In genomic region chr9:33826116-33826515, GRCm38 (mm10) we compare ENCODE assay signal across 25 mouse cellular contexts.
A peak's percentile ranks its signal among the peaks of the same experiment; 100 is the strongest.
DNase-seq lines count a peak whose midpoint lies in the region; ATAC-seq and TF ChIP-seq lines count a peak whose summit lies in the region.
"Had no signal": no experiment of that assay in that cellular context is flagged by ENCODE, and none has a peak within 500 bp of the region (broad histone marks: within the 10 kb centered on the region; RNA-seq: fewer than 3 reads in every experiment).

No protein-coding gene starts in this region.

- no peak for TF ChIP-seq CTCF in forebrain, postnatal 0 days (IDR thresholded peaks at IDR 0.05; ENCODE audit: low read depth)

- WGBS in forebrain, postnatal 0 days = 35% methylated on average over 4 of the region's 4 CpGs
- WGBS in forebrain, embryonic 15.5 days = 51% methylated on average over 4 of the region's 4 CpGs

- H3K27me3 ChIP-seq in forebrain, postnatal 0 days (ENCODE audit: insufficient read depth, low read length) = no peaks in the 10 kb centered on the region
- no peaks in the 10 kb centered on the region for H3K27me3 ChIP-seq in forebrain, embryonic 15.5 days
- H3K27me3 ChIP-seq: hindbrain, embryonic 13.5 days; liver, embryonic 15.5 days; lung, embryonic 15.5 days; midbrain, embryonic 15.5 days; neural tube, embryonic 13.5 days had no signal

- H3K9me3 ChIP-seq in forebrain, postnatal 0 days (ENCODE audit: low read length) = no peaks in the 10 kb centered on the region
- H3K9me3 ChIP-seq in forebrain, embryonic 15.5 days = no peaks in the 10 kb centered on the region
- H3K9me3 ChIP-seq: hindbrain, embryonic 13.5 days; limb, embryonic 10.5 days; liver, embryonic 15.5 days; lung, embryonic 15.5 days; midbrain, embryonic 15.5 days; neural tube, embryonic 13.5 days had no signal

- DNase-seq in forebrain, postnatal 0 days = peak; percentile 41
- peak; percentile 10 to 15 for DNase-seq in left cerebral cortex, postnatal 36 days (ENCODE audit: low spot score in 2 of 2)
- DNase-seq in left cerebral cortex, adult 11 months (ENCODE audit: low spot score) = no peak
- peak; percentile 27 for DNase-seq in layer of hippocampus, adult 9-11 months
- peak; percentile 15 for DNase-seq in right cerebral cortex, postnatal 4 days
- DNase-seq in kidney, postnatal 10 days = no peak
- no peak for DNase-seq in kidney, postnatal 14 days
- DNase-seq: adrenal gland, postnatal 10 days; cerebellum, adult 9-10 months; gastrocnemius, postnatal 25 days; kidney, adult 18-20 months; liver; thymus, adult 2 months had no signal

- no peak overlapping the region for H3K4me2 ChIP-seq in forebrain, postnatal 0 days (ENCODE audit: low read depth)
- H3K4me2 ChIP-seq in forebrain, embryonic 15.5 days (replicated peaks) = no peak overlapping the region
- H3K4me2 ChIP-seq: hindbrain, embryonic 13.5 days; liver, embryonic 15.5 days; lung, embryonic 15.5 days; midbrain, embryonic 15.5 days; neural tube, embryonic 13.5 days had no signal

- no peaks in the 10 kb centered on the region for H3K4me1 ChIP-seq in forebrain, postnatal 0 days (ENCODE audit: insufficient read depth)
- no peaks in the 10 kb centered on the region for H3K4me1 ChIP-seq in forebrain, embryonic 15.5 days
- H3K4me1 ChIP-seq: hindbrain, embryonic 13.5 days; limb, embryonic 10.5 days; liver, embryonic 15.5 days; lung, embryonic 15.5 days; midbrain, embryonic 15.5 days; neural tube, embryonic 13.5 days had no signal

- ATAC-seq in forebrain, postnatal 0 days = no peak
- no peak for ATAC-seq in forebrain, embryonic 15.5 days (replicated peaks)
- ATAC-seq: forebrain, embryonic 14.5 days; inflammation-experienced regulatory T-cells, adult 6 months; midbrain, embryonic 15.5 days had no signal

- H3K4me3 ChIP-seq in forebrain, postnatal 0 days (ENCODE audit: low read depth, low read length) = no peak overlapping the region
- H3K4me3 ChIP-seq in forebrain, embryonic 15.5 days = no peak overlapping the region
- H3K4me3 ChIP-seq: hindbrain, embryonic 13.5 days; limb, embryonic 10.5 days; liver, embryonic 15.5 days; lung, embryonic 15.5 days; midbrain, embryonic 15.5 days; myocyte; neural tube, embryonic 13.5 days had no signal

- H3K9ac ChIP-seq in forebrain, postnatal 0 days = no peak overlapping the region
- H3K9ac ChIP-seq in forebrain, embryonic 15.5 days (replicated peaks) = no peak overlapping the region
- H3K9ac ChIP-seq: hindbrain, embryonic 13.5 days; liver, embryonic 15.5 days; lung, embryonic 15.5 days; midbrain, embryonic 15.5 days; neural tube, embryonic 13.5 days had no signal

- no peak overlapping the region for H3K27ac ChIP-seq in forebrain, postnatal 0 days (ENCODE audit: low read depth, low read length)
- no peak overlapping the region for H3K27ac ChIP-seq in forebrain, embryonic 15.5 days (replicated peaks)
- H3K27ac ChIP-seq: hindbrain, embryonic 13.5 days; kidney, postnatal 0 days; limb, embryonic 10.5 days; liver, embryonic 15.5 days; lung, embryonic 15.5 days; macrophage; midbrain, embryonic 15.5 days; neural tube, embryonic 13.5 days had no signal

- H3K36me3 ChIP-seq in forebrain, postnatal 0 days (ENCODE audit: insufficient read depth) = no peaks in the 10 kb centered on the region
- H3K36me3 ChIP-seq in forebrain, embryonic 15.5 days = no peaks in the 10 kb centered on the region
- H3K36me3 ChIP-seq: hindbrain, embryonic 13.5 days; limb, embryonic 10.5 days; liver, embryonic 15.5 days; lung, embryonic 15.5 days; midbrain, embryonic 15.5 days; neural tube, embryonic 13.5 days had no signal

- intact Hi-C loops in left cerebral cortex, postnatal 36 days (cut with DNase I) = no loop called here

Comparison
In these comparisons a context has a peak if more than half of its experiments do, and no peak if none do; other contexts are left out.
1. DNase-seq: peak in forebrain, postnatal 0 days (single experiment), left cerebral cortex, postnatal 36 days (2 of 2), layer of hippocampus, adult 9-11 months (single experiment) and right cerebral cortex, postnatal 4 days (single experiment); none in left cerebral cortex, adult 11 months (single experiment), kidney, postnatal 10 days (single experiment) and kidney, postnatal 14 days (single experiment).